In genomic region chr8:84193566-84193965, GRCm38 (mm10) we compare ENCODE assay signal across 9 mouse cellular contexts. TPM values are rescaled to one million over a fixed set of nuclear protein-coding genes. Genes with fewer than 3 reads are reported as not detected.
DNase-seq lines count a peak whose midpoint lies in the region; ATAC-seq and TF ChIP-seq lines count a peak whose summit lies in the region.
"Had no signal": no experiment of that assay in that cellular context is flagged by ENCODE, and none has a peak within 500 bp of the region (broad histone marks: within the 10 kb centered on the region; RNA-seq: fewer than 3 reads in every experiment).

No protein-coding gene starts in this region.

- peaks cover 19% of the 10 kb centered on the region for H3K4me1 ChIP-seq in midbrain, embryonic 11.5 days (ENCODE audit: control insufficient read depth, insufficient read depth, low read length)
- H3K4me1 ChIP-seq in midbrain, embryonic 13.5 days (replicated peaks): peaks cover 26% of the 10 kb centered on the region
- H3K4me1 ChIP-seq in hindbrain, embryonic 12.5 days: peaks cover 27% of the 10 kb centered on the region

- DNase-seq in gastrocnemius, adult 2 months: no peak
- DNase-seq in gastrocnemius, postnatal 36 days: no peak
- DNase-seq in midbrain, embryonic 11.5 days (ENCODE audit: low spot score, missing footprints): peak; percentile 87
- no peak for DNase-seq in brain, embryonic 14.5 days (ENCODE audit: low read depth)
- DNase-seq in naive thymus-derived CD4-positive, alpha-beta T cell, adult 2 months (ENCODE audit: low read depth): peak; percentile 79
- DNase-seq in urinary bladder, postnatal 14 days (ENCODE audit: low spot score): no peak
- DNase-seq: left cerebral cortex, postnatal 4 days had no signal

- peak overlapping the region; percentile 90 for H3K27ac ChIP-seq in gastrocnemius, adult 2 months
- H3K27ac ChIP-seq in midbrain, embryonic 11.5 days (ENCODE audit: low read depth, low read length): no peak overlapping the region
- H3K27ac ChIP-seq in midbrain, embryonic 13.5 days: no peak overlapping the region
- no peak overlapping the region for H3K27ac ChIP-seq in hindbrain, embryonic 12.5 days

- TF ChIP-seq POLR2A in brain, embryonic 14.5 days (IDR thresholded peaks at IDR 0.05; ENCODE audit: borderline replicate concordance, extremely low read depth, insufficient read depth, insufficient read length, poor library complexity, severe bottlenecking): no peak

- 78% methylated on average over 5 of the region's 5 CpGs for WGBS in midbrain, embryonic 11.5 days
- WGBS in midbrain, embryonic 13.5 days: 88% methylated on average over 5 of the region's 5 CpGs
- 75% methylated on average over 5 of the region's 5 CpGs for WGBS in hindbrain, embryonic 12.5 days

- no peak overlapping the region for H3K9ac ChIP-seq in midbrain, embryonic 11.5 days (ENCODE audit: low read length)
- H3K9ac ChIP-seq in midbrain, embryonic 13.5 days (replicated peaks): no peak overlapping the region
- H3K9ac ChIP-seq in hindbrain, embryonic 12.5 days: no peak overlapping the region

- intact Hi-C loops in gastrocnemius, adult 2 months (cut with DNase I): no loop called here
- intact Hi-C loops in gastrocnemius, postnatal 36 days (cut with DNase I): no loop called here

- no peaks in the 10 kb centered on the region for H3K36me3 ChIP-seq in midbrain, embryonic 11.5 days (ENCODE audit: control insufficient read depth, insufficient read depth, low read length)
- H3K36me3 ChIP-seq in midbrain, embryonic 13.5 days: no peaks in the 10 kb centered on the region
- H3K36me3 ChIP-seq in hindbrain, embryonic 12.5 days: no peaks in the 10 kb centered on the region

- H3K9me3 ChIP-seq in midbrain, embryonic 11.5 days (ENCODE audit: control insufficient read depth, low read length): no peaks in the 10 kb centered on the region
- no peaks in the 10 kb centered on the region for H3K9me3 ChIP-seq in midbrain, embryonic 13.5 days
- no peaks in the 10 kb centered on the region for H3K9me3 ChIP-seq in hindbrain, embryonic 12.5 days (replicated peaks)

- peak; percentile 40 for TF ChIP-seq CTCF in gastrocnemius, adult 2 months (IDR thresholded peaks at IDR 0.05)
- TF ChIP-seq CTCF in brain, embryonic 14.5 days (IDR thresholded peaks at IDR 0.05; ENCODE audit: borderline replicate concordance, extremely low read depth, insufficient read depth, insufficient read length): peak; percentile 19; the same call in 1 of the 2 replicates

- no peak for ATAC-seq in midbrain, embryonic 11.5 days (ENCODE audit: low FRiP score)
- ATAC-seq in midbrain, embryonic 13.5 days: no peak
- no peak for ATAC-seq in hindbrain, embryonic 12.5 days (ENCODE audit: low FRiP score)

- H3K27me3 ChIP-seq in midbrain, embryonic 11.5 days (ENCODE audit: control insufficient read depth, insufficient read depth, low read length): peaks cover 3% of the 10 kb centered on the region; the same call in 1 of the 2 replicates
- peaks cover 6% of the 10 kb centered on the region; the same call in 1 of the 2 replicates for H3K27me3 ChIP-seq in midbrain, embryonic 13.5 days
- H3K27me3 ChIP-seq in hindbrain, embryonic 12.5 days: peaks cover 6% of the 10 kb centered on the region; the same call in 1 of the 2 replicates

- H3K4me2 ChIP-seq in midbrain, embryonic 11.5 days: no peak overlapping the region
- no peak overlapping the region for H3K4me2 ChIP-seq in midbrain, embryonic 13.5 days (replicated peaks)
- no peak overlapping the region for H3K4me2 ChIP-seq in hindbrain, embryonic 12.5 days (replicated peaks)

- no peak overlapping the region for H3K4me3 ChIP-seq in gastrocnemius, adult 2 months
- no peak overlapping the region for H3K4me3 ChIP-seq in midbrain, embryonic 11.5 days (ENCODE audit: low read depth, low read length)
- no peak overlapping the region for H3K4me3 ChIP-seq in midbrain, embryonic 13.5 days (replicated peaks)
- H3K4me3 ChIP-seq in hindbrain, embryonic 12.5 days: no peak overlapping the region

RNA-seq across cellular contexts. Expression of gene Nanos3, which starts 8.5 kb away (rescaled TPM):
- total RNA-seq in gastrocnemius, adult 2 months (2021): not detected
- not detected for total RNA-seq in gastrocnemius, postnatal 36 days (2021)
- 4.7 and 4.9 TPM in 2 replicates for polyA plus RNA-seq in midbrain, embryonic 11.5 days (2014; fragmentation: Nextera tagmentation; extraction: Ambion mirVana)
- 8.8 and 11.6 TPM in 2 replicates for polyA plus RNA-seq in midbrain, embryonic 13.5 days (2015; fragmentation: Nextera tagmentation; extraction: Ambion mirVana)
- polyA plus RNA-seq in brain, embryonic 14.5 days (2012; rRNA removed): 5.3 and 7.5 TPM in 2 replicates
- polyA plus RNA-seq in hindbrain, embryonic 12.5 days (2016; fragmentation: Nextera tagmentation; extraction: Ambion mirVana): 5.8 and 7.2 TPM in 2 replicates

RNA-seq across cellular contexts. Expression of gene Zswim4, which starts 43.3 kb away (rescaled TPM):
- total RNA-seq in gastrocnemius, adult 2 months (2021): 1 to 10 TPM; 5.2 to 8.6 TPM
- total RNA-seq in gastrocnemius, postnatal 36 days (2021): 1 to 10 TPM; 7.1 to 8.4 TPM
- polyA plus RNA-seq in midbrain, embryonic 11.5 days (2014; fragmentation: Nextera tagmentation; extraction: Ambion mirVana): 19.4 and 24.7 TPM in 2 replicates
- polyA plus RNA-seq in midbrain, embryonic 13.5 days (2015; fragmentation: Nextera tagmentation; extraction: Ambion mirVana): 44.9 and 47.4 TPM in 2 replicates
- 63.1 and 67.1 TPM in 2 replicates for polyA plus RNA-seq in brain, embryonic 14.5 days (2012; rRNA removed)
- polyA plus RNA-seq in hindbrain, embryonic 12.5 days (2016; fragmentation: Nextera tagmentation; extraction: Ambion mirVana): 57.5 and 59.0 TPM in 2 replicates

RNA-seq across cellular contexts. Expression of gene 4930432K21Rik, which starts 45.7 kb away (rescaled TPM):
- total RNA-seq in gastrocnemius, adult 2 months (2021): under 1 TPM; 0.28 to 0.50 TPM
- total RNA-seq in gastrocnemius, postnatal 36 days (2021): under 1 TPM in 1 of 2 experiments, not detected in 1; 0.28 TPM
- 0.83 and 0.86 TPM in 2 replicates for polyA plus RNA-seq in midbrain, embryonic 11.5 days (2014; fragmentation: Nextera tagmentation; extraction: Ambion mirVana)
- polyA plus RNA-seq in midbrain, embryonic 13.5 days (2015; fragmentation: Nextera tagmentation; extraction: Ambion mirVana): 2.3 and 2.7 TPM in 2 replicates
- 2.1 and 2.7 TPM in 2 replicates for polyA plus RNA-seq in brain, embryonic 14.5 days (2012; rRNA removed)
- 1.6 and 1.9 TPM in 2 replicates for polyA plus RNA-seq in hindbrain, embryonic 12.5 days (2016; fragmentation: Nextera tagmentation; extraction: Ambion mirVana)

RNA-seq across cellular contexts. Expression of gene Cc2d1a, which starts 45.8 kb away (rescaled TPM):
- 10 to 100 TPM; 16.8 to 18.6 TPM for total RNA-seq in gastrocnemius, adult 2 months (2021)
- 10 to 100 TPM; 15.7 to 16.1 TPM for total RNA-seq in gastrocnemius, postnatal 36 days (2021)
- 7.6 and 8.9 TPM in 2 replicates for polyA plus RNA-seq in midbrain, embryonic 11.5 days (2014; fragmentation: Nextera tagmentation; extraction: Ambion mirVana)
- 24.5 and 24.7 TPM in 2 replicates for polyA plus RNA-seq in midbrain, embryonic 13.5 days (2015; fragmentation: Nextera tagmentation; extraction: Ambion mirVana)
- 44.9 and 47.9 TPM in 2 replicates for polyA plus RNA-seq in brain, embryonic 14.5 days (2012; rRNA removed)
- 21.6 and 21.7 TPM in 2 replicates for polyA plus RNA-seq in hindbrain, embryonic 12.5 days (2016; fragmentation: Nextera tagmentation; extraction: Ambion mirVana)

RNA-seq across cellular contexts. Expression of gene D8Ertd738e, which starts 56.0 kb away (rescaled TPM):
- 100 to 1,000 TPM; 187 to 222 TPM for total RNA-seq in gastrocnemius, adult 2 months (2021)
- 100 to 1,000 TPM; 166 to 182 TPM for total RNA-seq in gastrocnemius, postnatal 36 days (2021)
- polyA plus RNA-seq in midbrain, embryonic 11.5 days (2014; fragmentation: Nextera tagmentation; extraction: Ambion mirVana): 281 and 304 TPM in 2 replicates
- polyA plus RNA-seq in midbrain, embryonic 13.5 days (2015; fragmentation: Nextera tagmentation; extraction: Ambion mirVana): 261 and 273 TPM in 2 replicates
- polyA plus RNA-seq in brain, embryonic 14.5 days (2012; rRNA removed): 165 and 185 TPM in 2 replicates
- 255 and 266 TPM in 2 replicates for polyA plus RNA-seq in hindbrain, embryonic 12.5 days (2016; fragmentation: Nextera tagmentation; extraction: Ambion mirVana)

Comparison
In these comparisons a context has a peak if more than half of its experiments do, and no peak if none do; other contexts are left out.
1. DNase-seq: peak in midbrain, embryonic 11.5 days (single experiment) and naive thymus-derived CD4-positive, alpha-beta T cell, adult 2 months (single experiment); none in gastrocnemius, adult 2 months (single experiment), gastrocnemius, postnatal 36 days (0 of 2), brain, embryonic 14.5 days (single experiment) and urinary bladder, postnatal 14 days (single experiment).